Mouse (Mus musculus) liver, postnatal 0 days (tissue): ENCODE results near the gene Sgms1.

Experiments
- CTCF ChIP-seq: sonication (generic); IDR thresholded peaks from 2 replicates; pipeline ENCODE4 v1.5.1; 2016; ENCODE audit warnings: antibody characterized with exemption, low read depth
- EP300 ChIP-seq: IDR thresholded peaks from 2 replicates; pipeline ENCODE4 v1.6.1; 2016; ENCODE audit warnings: antibody characterized with exemption, low read depth, mild to moderate bottlenecking

- TF ChIP-seq CTCF (no peak), EP300 (no peak)
Measured at GRCm38 (mm10) chr19:32279400-32279799, 110.1 kb downstream of the Sgms1 start.
